Mouse (Mus musculus) erythroblast, adult 5-6 weeks (primary cell): ENCODE measurements around the gene Nol6. TPM values are rescaled to one million over a fixed set of nuclear protein-coding genes. Genes with fewer than 3 reads are reported as not detected.
"Not testable (repeated sequence)": the region's sequence is repeated elsewhere in the genome, so short reads cannot be mapped to it uniquely, and the experiment has no call there.

Experiments
- ATAC-seq: replicated peaks from 2 replicates; pipeline ENCODE4 v1.8.0; 2016; ENCODE audit warnings: moderate number of reproducible peaks, mild to moderate bottlenecking, moderate TSS enrichment, inconsistent platforms; ENCODE audit not compliant: poor library complexity, low FRiP score, severe bottlenecking
- total RNA-seq, 2 experiments: library from RNA; stranded (forward) in 1 of 2; stranded (reverse) in 1 of 2; fragments of 150-400 nt in 1 of 2; fragments of 200-764, 138-1000 nt in 1 of 2; gene quantifications; 2 replicates each; pipeline versions ENCODE4 v1.2.3 to v1.2.4; 2015 to 2017; ENCODE audit warnings: low replicate concordance in 2 of 2

Nol6 gene
- total RNA-seq, 2 experiments from 2014 or later, result 2.9 to 4.8 TPM

- peak; percentile 81 for ATAC-seq
These were observed 36.6 kb downstream of the Nol6 start for GRCm38 (mm10) chr4:41087459-41088298.

DNA sequence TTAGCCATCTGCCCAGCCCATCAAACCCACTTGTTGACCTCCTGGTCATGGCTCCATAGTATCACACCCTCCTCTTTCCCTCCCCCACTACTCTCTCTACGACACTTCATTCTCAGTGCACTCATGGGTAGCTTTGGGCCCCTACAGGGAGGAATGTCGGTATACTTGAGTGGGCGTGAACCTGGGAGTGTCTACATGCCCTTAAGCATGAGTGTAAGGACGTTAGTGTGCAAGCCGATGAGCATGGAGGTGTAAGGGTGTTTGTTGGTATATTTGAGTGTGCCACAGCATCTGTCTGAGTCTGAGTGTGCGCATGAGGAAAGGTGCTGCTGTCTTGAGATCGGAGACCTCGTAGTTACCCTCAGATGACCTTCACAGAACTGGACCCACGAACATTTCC lies 37.3 kb downstream of the Nol6 start:
- peak; percentile 60 for ATAC-seq

DNA sequence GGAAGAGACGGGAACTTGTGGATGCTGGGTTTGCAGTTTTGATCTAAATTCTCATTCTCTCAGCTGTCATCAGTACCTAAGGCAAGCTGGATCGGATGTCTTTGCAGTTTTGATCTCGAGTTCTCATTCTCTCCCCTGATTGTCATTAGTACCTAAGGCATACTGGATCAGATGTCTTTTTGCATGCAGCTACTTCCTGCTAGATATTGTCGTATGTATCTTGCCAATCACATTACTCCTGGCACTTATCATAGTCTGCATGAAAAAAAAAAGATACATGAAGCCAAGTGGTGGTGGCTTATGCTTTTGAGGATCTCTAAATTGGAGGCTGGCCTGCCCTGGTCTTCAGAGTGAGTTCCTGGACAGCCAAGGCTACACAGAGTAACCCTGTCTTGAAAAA lies 39.4 kb downstream of the Nol6 start:
- ATAC-seq, result no peak

GRCm38 (mm10) chr4:41082803-41083202 lies 41.5 kb downstream of the Nol6 start:
- not testable (repeated sequence) for ATAC-seq

GRCm38 (mm10) chr4:41081733-41082132 lies 42.5 kb downstream of the Nol6 start:
- ATAC-seq, result no peak

DNA sequence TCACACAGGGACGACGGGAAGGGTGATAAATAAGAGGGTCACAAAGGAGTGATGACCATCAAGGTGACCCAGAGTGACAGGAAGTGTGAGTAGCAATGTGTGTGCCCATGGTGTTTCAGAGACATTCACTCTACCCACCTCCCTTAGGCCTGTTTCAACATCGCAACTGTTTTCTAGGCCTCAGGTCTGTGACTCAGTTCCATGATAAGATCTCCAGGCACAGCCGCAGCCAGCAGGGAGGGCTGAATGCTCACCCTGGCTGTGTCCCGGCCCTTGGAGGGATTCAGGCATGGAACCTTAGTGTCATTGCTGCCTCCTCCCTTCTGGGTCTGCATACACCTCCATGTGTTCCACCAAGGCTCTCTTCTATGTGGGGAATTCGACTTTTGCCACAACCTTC lies 45.5 kb downstream of the Nol6 start:
- 0 out of 2 replicates have a peak, but pooled peaks have one; percentile 28 for ATAC-seq

GRCm38 (mm10) chr4:41074461-41074860 lies 49.8 kb downstream of the Nol6 start:
- no peak for ATAC-seq

DNA sequence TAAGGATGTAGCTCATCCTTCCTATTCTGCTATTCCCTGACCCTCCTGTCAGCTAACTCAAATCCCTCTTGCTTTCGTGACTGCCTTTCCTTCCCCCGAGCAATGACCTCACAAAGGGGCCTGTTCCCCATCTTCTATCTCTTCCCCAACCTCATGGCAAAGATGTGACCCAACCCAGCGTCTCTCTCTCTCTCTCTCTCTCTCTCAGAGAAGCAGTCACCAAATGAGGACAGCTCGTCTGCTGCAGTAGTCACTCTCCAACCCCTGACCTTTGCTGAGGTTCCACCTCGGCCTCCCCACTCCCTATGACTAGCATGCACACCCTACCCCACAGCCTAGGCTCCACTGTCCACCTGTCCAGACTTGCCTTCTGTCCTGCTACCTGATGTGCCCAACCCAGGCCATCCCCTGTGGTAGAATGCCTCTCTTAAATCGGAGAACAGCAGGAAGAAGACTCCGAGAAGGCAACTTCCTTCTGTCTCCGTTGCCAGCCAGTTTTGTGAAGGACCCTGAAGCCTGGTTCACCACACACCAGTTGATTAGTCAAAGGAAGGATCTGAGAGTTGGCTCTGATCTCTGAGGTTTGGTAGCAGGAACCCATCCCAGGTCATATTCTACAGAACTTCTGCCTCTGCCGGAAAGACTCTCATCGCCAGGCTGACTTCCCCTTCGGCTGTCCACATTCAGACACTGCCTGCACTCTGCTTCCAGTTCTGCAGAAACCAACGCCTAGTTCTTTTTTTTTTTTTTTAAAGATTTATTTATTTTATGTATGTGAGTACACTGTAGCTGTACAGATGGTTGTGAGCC lies 51.0 kb downstream of the Nol6 start:
- no peak for ATAC-seq

GRCm38 (mm10) chr4:41071500-41072429 lies 52.5 kb downstream of the Nol6 start:
- no peak for ATAC-seq

- ATAC-seq, result no peak
These were observed 59.1 kb downstream of the Nol6 start for GRCm38 (mm10) chr4:41065196-41065595.

Other genes with a start within 250 kb of the Nol6 start
- not detected in 2 replicates for gene Spink4, start 204.4 kb downstream of the Nol6 start, total RNA-seq (2015; ENCODE audit: low replicate concordance)
- not detected in 2 replicates for gene Spink4, start 204.4 kb downstream of the Nol6 start, total RNA-seq (2017; ENCODE audit: low replicate concordance)
- 28.2 and 33.2 TPM in 2 replicates for gene Bag1, start 176.2 kb downstream of the Nol6 start, total RNA-seq (2015; ENCODE audit: low replicate concordance)
- gene Bag1, start 176.2 kb downstream of the Nol6 start, total RNA-seq (2017; ENCODE audit: low replicate concordance), result 126 and 129 TPM in 2 replicates
- gene Chmp5, start 176.0 kb downstream of the Nol6 start, total RNA-seq (2015; ENCODE audit: low replicate concordance), result 26.5 and 36.4 TPM in 2 replicates
- gene Chmp5, start 176.0 kb downstream of the Nol6 start, total RNA-seq (2017; ENCODE audit: low replicate concordance), result 42.0 and 56.2 TPM in 2 replicates
- gene Nfx1, start 153.5 kb downstream of the Nol6 start, total RNA-seq (2015; ENCODE audit: low replicate concordance), result 8.8 and 11.3 TPM in 2 replicates
- gene Nfx1, start 153.5 kb downstream of the Nol6 start, total RNA-seq (2017; ENCODE audit: low replicate concordance), result 19.3 and 22.7 TPM in 2 replicates
- not detected in 2 replicates for gene Aqp7, start 76.3 kb downstream of the Nol6 start, total RNA-seq (2015; ENCODE audit: low replicate concordance)
- gene Aqp7, start 76.3 kb downstream of the Nol6 start, total RNA-seq (2017; ENCODE audit: low replicate concordance), result not detected in 2 replicates
- gene Aqp3, start 26.3 kb downstream of the Nol6 start, total RNA-seq (2015; ENCODE audit: low replicate concordance), result not detected in 2 replicates
- gene Aqp3, start 26.3 kb downstream of the Nol6 start, total RNA-seq (2017; ENCODE audit: low replicate concordance), result not detected in 2 replicates
- 229 and 299 TPM in 2 replicates for gene Ube2r2, start 11.3 kb upstream of the Nol6 start, total RNA-seq (2015; ENCODE audit: low replicate concordance)
- 275 and 350 TPM in 2 replicates for gene Ube2r2, start 11.3 kb upstream of the Nol6 start, total RNA-seq (2017; ENCODE audit: low replicate concordance)
- 23.2 and 26.1 TPM in 2 replicates for gene Ubap2, start 150.7 kb upstream of the Nol6 start, total RNA-seq (2015; ENCODE audit: low replicate concordance)
- gene Ubap2, start 150.7 kb upstream of the Nol6 start, total RNA-seq (2017; ENCODE audit: low replicate concordance), result 14.7 and 46.3 TPM in 2 replicates
- 200 and 219 TPM in 2 replicates for gene Dcaf12, start 190.4 kb upstream of the Nol6 start, total RNA-seq (2015; ENCODE audit: low replicate concordance)
- 299 and 336 TPM in 2 replicates for gene Dcaf12, start 190.4 kb upstream of the Nol6 start, total RNA-seq (2017; ENCODE audit: low replicate concordance)
- 96.8 and 109 TPM in 2 replicates for gene Ubap1, start 224.5 kb upstream of the Nol6 start, total RNA-seq (2015; ENCODE audit: low replicate concordance)
- 201 and 217 TPM in 2 replicates for gene Ubap1, start 224.5 kb upstream of the Nol6 start, total RNA-seq (2017; ENCODE audit: low replicate concordance)